Mouse (Mus musculus) stomach, postnatal 0 days (tissue): ENCODE measurements around the gene Hoxa13. TPM values are rescaled to one million over a fixed set of nuclear protein-coding genes. Genes with fewer than 3 reads are reported as not detected.

ENCODE experiments used
- ATAC-seq: fragments of 200-750 bp; cut with Nextera tagmentation; 2 replicates; pipeline ENCODE4 v1.8.0; 2017; ENCODE audit not compliant: low FRiP score, low TSS enrichment
- DNase-seq: peaks from one replicate; pipeline ENCODE4 v3.0.0-alpha.2; 2016; ENCODE audit warnings: low spot score
- H3K27ac ChIP-seq: fragments of 300-500 bp; sonication (generic); replicated peaks from 2 replicates; pipeline ENCODE4 v1.5.1; 2014; ENCODE audit warnings: mild to moderate bottlenecking, control low read depth
- H3K27me3 ChIP-seq: fragments of 300-500 bp; sonication (generic); 2 replicates; pipeline ENCODE4 v1.6.1; 2014; ENCODE audit warnings: low read length; ENCODE audit not compliant: control insufficient read depth, insufficient read depth
- H3K36me3 ChIP-seq: fragments of 300-500 bp; sonication (generic); 2 replicates; pipeline ENCODE4 v1.6.1; 2014; ENCODE audit warnings: low read length, mixed read lengths; ENCODE audit not compliant: control insufficient read depth, insufficient read depth
- H3K4me1 ChIP-seq: fragments of 300-500 bp; sonication (generic); replicated peaks from 2 replicates; pipeline ENCODE4 v1.6.1; 2014; ENCODE audit warnings: antibody characterized with exemption; ENCODE audit not compliant: control insufficient read depth, insufficient read depth
- H3K4me2 ChIP-seq: fragments of 300-500 bp; sonication (generic); replicated peaks from 2 replicates; pipeline ENCODE4 v1.6.1; 2014; ENCODE audit warnings: low read depth, mild to moderate bottlenecking, control low read depth, moderate library complexity
- H3K4me3 ChIP-seq: fragments of 300-500 bp; sonication (generic); 2 replicates; pipeline ENCODE4 v1.5.1; 2014; ENCODE audit warnings: low read depth, low read length, control low read depth
- H3K9ac ChIP-seq: fragments of 300-500 bp; sonication (generic); 2 replicates; pipeline ENCODE4 v1.6.1; 2014; ENCODE audit warnings: mild to moderate bottlenecking, low read length, control low read depth, mixed read lengths
- H3K9me3 ChIP-seq: fragments of 300-500 bp; sonication (generic); 2 replicates; pipeline ENCODE4 v1.6.1; 2016; ENCODE audit warnings: low read length; ENCODE audit not compliant: control insufficient read depth
- CTCF ChIP-seq: IDR thresholded peaks from 2 replicates; pipeline ENCODE4 v1.5.1; 2016; ENCODE audit warnings: antibody characterized with exemption, low read depth, mild to moderate bottlenecking, moderate library complexity
- EP300 ChIP-seq: optimal IDR thresholded peaks from 2 replicates; pipeline ENCODE3; 2016; ENCODE audit warnings: antibody characterized with exemption
- WGBS: fragments of 180-500 bp; shearing (Covaris S2); extraction: QIAGEN DNeasy Blood & Tissue Kit; methylation state at CpG from one replicate; pipeline ENCODE4 v1.1.7; 2014; 5-methylcytosine and 5-hydroxymethylcytosine counted together
- polyA plus RNA-seq: library from polyadenylated mRNA; unstranded; fragments of >200 nt; fragmentation: Nextera tagmentation; extraction: Ambion mirVana; gene quantifications from 2 replicates; pipeline ENCODE4 v1.2.1, GENCODE M21; 2015

Gene Hoxa13
- polyA plus RNA-seq, 1 experiment from 2014 or later: not detected

GRCm38 (mm10) chr6:52267691-52268090 is 7.0 kb upstream of the Hoxa13 start:
- H3K9me3 ChIP-seq: no peaks in the 10 kb centered on the region
- no peak overlapping the region for H3K4me3 ChIP-seq
- no peak for TF ChIP-seq CTCF
- TF ChIP-seq EP300: no peak
- no peak for DNase-seq
- WGBS: 11% methylated on average over 3 of the region's 3 CpGs
- no peak for ATAC-seq
- no peak overlapping the region for H3K9ac ChIP-seq
- no peaks in the 10 kb centered on the region for H3K4me1 ChIP-seq
- no peaks in the 10 kb centered on the region for H3K36me3 ChIP-seq
- peaks cover 46% of the 10 kb centered on the region for H3K27me3 ChIP-seq
- no peak overlapping the region for H3K4me2 ChIP-seq
- H3K27ac ChIP-seq: no peak overlapping the region

- Histone ChIP-seq H3K9me3 (no peaks in the 10 kb centered on the region), H3K9ac (no peak overlapping the region), H3K4me2 (no peak overlapping the region), H3K4me3 (no peak overlapping the region), H3K27me3 (peaks cover 43% of the 10 kb centered on the region), H3K27ac (no peak overlapping the region), H3K36me3 (no peaks in the 10 kb centered on the region), H3K4me1 (no peaks in the 10 kb centered on the region)
- ATAC-seq (no peak), DNase-seq (no peak)
- 18% methylated on average over 5 of the region's 5 CpGs for WGBS
- TF ChIP-seq CTCF: no peak
These were observed 6.5 kb upstream of the Hoxa13 start for GRCm38 (mm10) chr6:52267221-52267620.

GRCm38 (mm10) chr6:52266666-52266985 is 5.9 kb upstream of the Hoxa13 start:
- Histone ChIP-seq H3K27me3 (peaks cover 44% of the 10 kb centered on the region), H3K9me3 (no peaks in the 10 kb centered on the region), H3K4me2 (no peak overlapping the region), H3K4me1 (no peaks in the 10 kb centered on the region), H3K9ac (no peak overlapping the region), H3K27ac (no peak overlapping the region), H3K36me3 (no peaks in the 10 kb centered on the region), H3K4me3 (no peak overlapping the region)
- 2% methylated on average over 9 of the region's 9 CpGs for WGBS
- DNase-seq (no peak), ATAC-seq (no peak)
- TF ChIP-seq EP300: no peak
- no peak for TF ChIP-seq CTCF

GRCm38 (mm10) chr6:52265913-52266665 is 5.4 kb upstream of the Hoxa13 start:
- peaks cover 47% of the 10 kb centered on the region for H3K27me3 ChIP-seq
- no peak for DNase-seq
- no peak for TF ChIP-seq EP300
- TF ChIP-seq CTCF: no peak
- ATAC-seq: no peak
- no peak overlapping the region for H3K27ac ChIP-seq
- H3K9me3 ChIP-seq: no peaks in the 10 kb centered on the region
- 5% methylated on average over 19 of the region's 19 CpGs for WGBS
- H3K4me2 ChIP-seq: no peak overlapping the region
- H3K36me3 ChIP-seq: no peaks in the 10 kb centered on the region
- no peak overlapping the region for H3K9ac ChIP-seq
- H3K4me3 ChIP-seq: no peak overlapping the region
- H3K4me1 ChIP-seq: no peaks in the 10 kb centered on the region

- Histone ChIP-seq H3K27me3 (peaks cover 44% of the 10 kb centered on the region), H3K36me3 (no peaks in the 10 kb centered on the region), H3K27ac (no peak overlapping the region), H3K9me3 (no peaks in the 10 kb centered on the region), H3K4me1 (no peaks in the 10 kb centered on the region), H3K4me2 (no peak overlapping the region), H3K4me3 (no peak overlapping the region), H3K9ac (no peak overlapping the region)
- ATAC-seq (no peak), DNase-seq (no peak)
- 3% methylated on average over 18 of the region's 18 CpGs for WGBS
- TF ChIP-seq EP300: no peak
These were observed 4.7 kb upstream of the Hoxa13 start for GRCm38 (mm10) chr6:52265306-52265912.

GRCm38 (mm10) chr6:52264106-52264790 is 3.6 kb upstream of the Hoxa13 start:
- Histone ChIP-seq H3K27me3 (peaks cover 40% of the 10 kb centered on the region), H3K36me3 (no peaks in the 10 kb centered on the region), H3K4me1 (no peaks in the 10 kb centered on the region), H3K27ac (no peak overlapping the region), H3K4me3 (no peak overlapping the region), H3K4me2 (no peak overlapping the region), H3K9ac (no peak overlapping the region), H3K9me3 (no peaks in the 10 kb centered on the region)
- DNase-seq: no peak
- ATAC-seq: no peak
- TF ChIP-seq EP300 (no peak), CTCF (no peak)
- 5% methylated on average over 5 of the region's 5 CpGs for WGBS
